Mouse (Mus musculus): ENCODE data around the gene Scaf1. TPM values are rescaled to one million over a fixed set of nuclear protein-coding genes. Genes with fewer than 3 reads are reported as not detected.

Gene Scaf1
- 76.7 and 77.7 TPM in 2 replicates for total RNA-seq (2014; rRNA removed)
- polyA plus RNA-seq (2015; fragmentation: Nextera tagmentation; extraction: Ambion mirVana) = 40.7 and 45.6 TPM in 2 replicates

DNA sequence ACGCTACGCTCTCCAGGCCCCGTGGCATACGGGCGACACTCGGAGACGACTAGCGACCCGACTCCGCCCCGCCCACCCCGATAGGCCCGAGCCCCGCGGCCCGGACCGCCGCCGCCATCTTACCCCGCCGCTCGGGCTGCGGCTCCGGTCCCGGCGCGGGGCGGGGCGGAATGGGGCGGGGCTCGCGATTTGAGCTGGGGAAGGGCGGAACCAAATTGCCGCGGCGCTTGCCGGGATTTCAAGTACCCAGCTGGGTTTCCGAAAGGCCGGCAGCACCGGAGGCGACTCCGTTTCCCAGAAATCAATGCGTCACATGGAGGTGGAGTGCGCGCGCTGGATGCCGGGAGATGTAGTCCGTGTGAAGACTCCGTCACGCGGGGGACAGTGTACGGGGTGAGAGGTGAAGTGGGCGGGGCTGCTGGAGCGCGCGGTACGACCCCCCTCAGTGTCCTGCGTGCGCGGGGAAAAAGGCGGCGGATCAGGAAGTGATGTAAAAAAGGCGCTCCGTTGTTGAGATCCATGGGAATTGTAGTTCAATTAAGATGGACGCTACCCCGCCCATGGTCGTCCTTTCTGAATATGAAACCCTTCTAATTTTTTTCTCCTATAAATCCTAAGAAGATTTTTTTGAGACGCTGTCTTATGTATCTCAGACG is at the start of gene Scaf1:
Gene Scaf1 (minus strand): TSS at position 407 of the 656 bp plus-strand sequence.
- peak within 1 kb of the TSS; percentile 89 for H3K9ac ChIP-seq (replicated peaks; ENCODE audit: low read length)
- DNase-seq (ENCODE audit: low spot score) (peak; percentile 100), ATAC-seq (peak; percentile 95)
- peak within 1 kb of the TSS; percentile 83 for H3K27ac ChIP-seq
- no peaks in the 10 kb centered on the region for H3K9me3 ChIP-seq (ENCODE audit: low read length)
- H3K4me2 ChIP-seq (ENCODE audit: low read depth, low read length) = peak within 1 kb of the TSS; percentile 96
- H3K4me1 ChIP-seq (ENCODE audit: insufficient read depth, low read length) = peaks cover 14% of the 10 kb centered on the region
- no peaks in the 10 kb centered on the region for H3K27me3 ChIP-seq (ENCODE audit: insufficient read depth, low read length)
- H3K36me3 ChIP-seq (ENCODE audit: insufficient read depth, low read length) = peaks cover 22% of the 10 kb centered on the region
- WGBS = 1% methylated on average over 67 of the region's 69 CpGs
- peak within 1 kb of the TSS; percentile 65 for H3K4me3 ChIP-seq (ENCODE audit: low read length)
- TF ChIP-seq CTCF (IDR thresholded peaks at IDR 0.05; ENCODE audit: low read depth) = no peak

- ATAC-seq (peak; percentile 90), DNase-seq (ENCODE audit: low spot score) (peak; percentile 98)
- H3K4me2 ChIP-seq (ENCODE audit: low read depth, low read length) = peak within 1 kb of the TSS; percentile 56
- under 1% methylated on average over 31 of the region's 31 CpGs for WGBS
- H3K4me1 ChIP-seq (ENCODE audit: insufficient read depth, low read length) = peaks cover 11% of the 10 kb centered on the region
- H3K27ac ChIP-seq = peak within 1 kb of the TSS; percentile 85
- H3K36me3 ChIP-seq (ENCODE audit: insufficient read depth, low read length) = no peaks in the 10 kb centered on the region
- peak within 1 kb of the TSS; percentile 54 for H3K4me3 ChIP-seq (ENCODE audit: low read length)
- H3K9ac ChIP-seq (replicated peaks; ENCODE audit: low read length) = peak within 1 kb of the TSS; percentile 47
- TF ChIP-seq CTCF (IDR thresholded peaks at IDR 0.05; ENCODE audit: low read depth) = peak; percentile 48
- H3K9me3 ChIP-seq (ENCODE audit: low read length) = no peaks in the 10 kb centered on the region
- no peaks in the 10 kb centered on the region for H3K27me3 ChIP-seq (ENCODE audit: insufficient read depth, low read length)
Measured at GRCm38 (mm10) chr7:45062239-45062835, 46.2 kb upstream of the Scaf1 start, which contains the start of the genes Nosip and Prrg2. Gene Nosip (plus strand): TSS chr7:45062429. Gene Prrg2 (minus strand): TSS chr7:45062677.

DNA sequence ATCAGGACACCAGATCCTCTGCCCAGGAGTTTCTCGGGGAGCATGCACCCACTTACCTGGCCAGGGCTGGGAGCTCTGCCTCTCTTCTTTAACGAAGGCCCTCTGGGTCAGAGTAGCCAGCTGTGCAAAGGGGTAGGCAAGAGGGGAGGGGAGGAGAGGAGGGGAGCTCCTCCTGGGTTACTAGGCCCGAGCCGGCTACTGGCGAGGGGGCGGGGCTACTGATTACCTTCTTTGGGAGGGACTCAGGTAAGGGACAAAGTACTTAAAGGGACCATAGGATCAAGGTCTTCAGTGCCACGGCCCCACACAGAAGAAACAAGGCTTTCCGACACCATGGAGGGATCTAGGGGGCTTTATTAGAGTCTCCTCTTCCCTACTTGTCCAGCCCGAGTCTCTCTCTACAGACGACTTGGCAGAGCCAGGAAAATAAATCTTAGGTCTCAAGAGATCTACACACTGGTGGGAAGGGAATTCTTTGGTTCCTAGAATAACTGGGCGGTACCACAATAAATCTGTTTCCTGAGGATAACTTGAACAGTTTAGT is 45.4 kb upstream of the Scaf1 start:
- DNase-seq (ENCODE audit: low spot score) (no peak), ATAC-seq (no peak)
- Histone ChIP-seq H3K36me3 (ENCODE audit: insufficient read depth, low read length) (no peaks in the 10 kb centered on the region), H3K9me3 (ENCODE audit: low read length) (no peaks in the 10 kb centered on the region), H3K4me3 (ENCODE audit: low read length) (peak overlapping the region; percentile 54), H3K4me1 (ENCODE audit: insufficient read depth, low read length) (peaks cover 11% of the 10 kb centered on the region), H3K4me2 (ENCODE audit: low read depth, low read length) (peak overlapping the region; percentile 56), H3K27me3 (ENCODE audit: insufficient read depth, low read length) (no peaks in the 10 kb centered on the region), H3K27ac (peak overlapping the region; percentile 85; the same call in 1 of the 2 replicates), H3K9ac (replicated peaks; ENCODE audit: low read length) (peak overlapping the region; percentile 47; the same call in 1 of the 2 replicates)
- TF ChIP-seq CTCF (IDR thresholded peaks at IDR 0.05; ENCODE audit: low read depth) = no peak
- WGBS = 17% methylated on average over 11 of the region's 11 CpGs

GRCm38 (mm10) chr7:45060632-45061122 is 44.5 kb upstream of the Scaf1 start:
- DNase-seq (ENCODE audit: low spot score) = no peak
- Histone ChIP-seq H3K36me3 (ENCODE audit: insufficient read depth, low read length) (no peaks in the 10 kb centered on the region), H3K4me2 (ENCODE audit: low read depth, low read length) (no peak overlapping the region), H3K27ac (no peak overlapping the region), H3K9me3 (ENCODE audit: low read length) (no peaks in the 10 kb centered on the region), H3K9ac (replicated peaks; ENCODE audit: low read length) (no peak overlapping the region), H3K4me1 (ENCODE audit: insufficient read depth, low read length) (peaks cover 11% of the 10 kb centered on the region), H3K27me3 (ENCODE audit: insufficient read depth, low read length) (no peaks in the 10 kb centered on the region), H3K4me3 (ENCODE audit: low read length) (no peak overlapping the region)
- WGBS = 90% methylated on average over 6 of the region's 6 CpGs
- no peak for TF ChIP-seq CTCF (IDR thresholded peaks at IDR 0.05; ENCODE audit: low read depth)
- ATAC-seq = no peak

- Histone ChIP-seq H3K4me1 (ENCODE audit: insufficient read depth, low read length) (peaks cover 11% of the 10 kb centered on the region), H3K4me2 (ENCODE audit: low read depth, low read length) (no peak overlapping the region), H3K4me3 (ENCODE audit: low read length) (no peak overlapping the region), H3K27ac (peak overlapping the region; percentile 77), H3K27me3 (ENCODE audit: insufficient read depth, low read length) (no peaks in the 10 kb centered on the region), H3K9ac (replicated peaks; ENCODE audit: low read length) (0 out of 2 replicates have a peak overlapping the region, but pooled peaks have one; percentile 24), H3K36me3 (ENCODE audit: insufficient read depth, low read length) (no peaks in the 10 kb centered on the region), H3K9me3 (ENCODE audit: low read length) (no peaks in the 10 kb centered on the region)
- DNase-seq (ENCODE audit: low spot score) (peak; percentile 67), ATAC-seq (peak; percentile 25; the same call in 1 of the 2 replicates)
- WGBS = 74% methylated on average over 10 of the region's 10 CpGs
- no peak for TF ChIP-seq CTCF (IDR thresholded peaks at IDR 0.05; ENCODE audit: low read depth)
Measured at GRCm38 (mm10) chr7:45058607-45059571, 42.7 kb upstream of the Scaf1 start.

- DNase-seq (ENCODE audit: low spot score) = no peak
- Histone ChIP-seq H3K9me3 (ENCODE audit: low read length) (no peaks in the 10 kb centered on the region), H3K9ac (replicated peaks; ENCODE audit: low read length) (no peak overlapping the region), H3K27ac (no peak overlapping the region), H3K4me3 (ENCODE audit: low read length) (no peak overlapping the region), H3K4me2 (ENCODE audit: low read depth, low read length) (no peak overlapping the region), H3K27me3 (ENCODE audit: insufficient read depth, low read length) (no peaks in the 10 kb centered on the region), H3K36me3 (ENCODE audit: insufficient read depth, low read length) (no peaks in the 10 kb centered on the region), H3K4me1 (ENCODE audit: insufficient read depth, low read length) (peaks cover 11% of the 10 kb centered on the region)
- no peak for TF ChIP-seq CTCF (IDR thresholded peaks at IDR 0.05; ENCODE audit: low read depth)
- ATAC-seq = no peak
Measured at GRCm38 (mm10) chr7:45056972-45057348, 40.8 kb upstream of the Scaf1 start.
